Mouse (Mus musculus) liver, embryonic 12.5 days (tissue): Measurements from ENCODE around the gene Hltf. TPM values are rescaled to one million over a fixed set of nuclear protein-coding genes. Genes with fewer than 3 reads are reported as not detected.
A peak's percentile ranks its signal among the peaks of the same experiment; 100 is the strongest.
"Not testable (repeated sequence)": the region's sequence is repeated elsewhere in the genome, so short reads cannot be mapped to it uniquely, and the experiment has no call there.

Source experiments
- ATAC-seq: fragments of 200-750 bp; cut with Nextera tagmentation; 2 replicates; pipeline ENCODE4 v1.8.0; 2017; ENCODE audit warnings: moderate number of reproducible peaks, mild to moderate bottlenecking, moderate library complexity
- H3K27ac ChIP-seq: fragments of 300-500 bp; sonication (generic); 2 replicates; pipeline ENCODE4 v1.5.1; 2016; ENCODE audit warnings: mild to moderate bottlenecking
- H3K27me3 ChIP-seq: fragments of 300-500 bp; sonication (generic); replicated peaks from 2 replicates; pipeline ENCODE4 v1.6.1; 2016; ENCODE audit warnings: mild to moderate bottlenecking, moderate library complexity
- H3K36me3 ChIP-seq: fragments of 300-500 bp; sonication (generic); 2 replicates; pipeline ENCODE4 v1.6.1; 2016; ENCODE audit warnings: mild to moderate bottlenecking, moderate library complexity
- H3K4me1 ChIP-seq: fragments of 300-500 bp; sonication (generic); 2 replicates; pipeline ENCODE4 v1.6.1; 2016
- H3K4me2 ChIP-seq: fragments of 300-500 bp; sonication (generic); 2 replicates; pipeline ENCODE4 v1.6.1; 2016; ENCODE audit warnings: mild to moderate bottlenecking, moderate library complexity
- H3K4me3 ChIP-seq: fragments of 300-500 bp; sonication (generic); 2 replicates; pipeline ENCODE4 v1.5.1; 2016; ENCODE audit warnings: mild to moderate bottlenecking, moderate library complexity
- H3K9ac ChIP-seq: fragments of 300-500 bp; sonication (generic); 2 replicates; pipeline ENCODE4 v1.6.1; 2016; ENCODE audit warnings: mild to moderate bottlenecking, moderate library complexity
- H3K9me3 ChIP-seq: fragments of 300-500 bp; sonication (generic); replicated peaks from 2 replicates; pipeline ENCODE4 v1.6.1; 2016; ENCODE audit warnings: mild to moderate bottlenecking, moderate library complexity
- WGBS: fragments of 180-500 bp; shearing (Covaris S2); methylation state at CpG from one replicate; pipeline ENCODE4 v1.1.7; 2016; ENCODE audit not compliant: insufficient replicate concordance; 5-methylcytosine and 5-hydroxymethylcytosine counted together
- polyA plus RNA-seq: library from polyadenylated mRNA; unstranded; fragments of >200 nt; fragmentation: Nextera tagmentation; extraction: Ambion mirVana; gene quantifications from 2 replicates; pipeline ENCODE4 v1.2.1, GENCODE M21; 2016

Hltf gene
- polyA plus RNA-seq, 1 experiment from 2014 or later, result 13.3 TPM

GRCm38 (mm10) chr3:20033761-20034718, 23.6 kb upstream of the Hltf start:
- Histone ChIP-seq H3K4me3 (peak overlapping the region; percentile 68), H3K27ac (peak overlapping the region; percentile 68), H3K4me1 (peaks cover 19% of the 10 kb centered on the region), H3K4me2 (peak overlapping the region; percentile 86), H3K36me3 (peaks cover 5% of the 10 kb centered on the region; the same call in 1 of the 2 replicates), H3K9ac (peak overlapping the region; percentile 62), H3K9me3 (no peaks in the 10 kb centered on the region), H3K27me3 (no peaks in the 10 kb centered on the region)
- ATAC-seq, result no peak
- 9% methylated on average over 10 of the region's 10 CpGs for WGBS

GRCm38 (mm10) chr3:20034719-20035404, 22.7 kb upstream of the Hltf start, which contains the start of gene Hps3:
Hps3 (minus strand) TSS chr3:20035315.
- Histone ChIP-seq H3K9me3 (no peaks in the 10 kb centered on the region), H3K27ac (peak within 1 kb of the TSS; percentile 68), H3K4me1 (peaks cover 19% of the 10 kb centered on the region), H3K36me3 (peaks cover 3% of the 10 kb centered on the region; the same call in 1 of the 2 replicates), H3K4me3 (peak within 1 kb of the TSS; percentile 68), H3K9ac (peak within 1 kb of the TSS; percentile 62), H3K27me3 (no peaks in the 10 kb centered on the region), H3K4me2 (peak within 1 kb of the TSS; percentile 86)
- ATAC-seq, result peak; percentile 100
- WGBS, result under 1% methylated on average over 47 of the region's 47 CpGs

- Histone ChIP-seq H3K4me2 (no peak overlapping the region), H3K27me3 (no peaks in the 10 kb centered on the region), H3K4me1 (peaks cover 19% of the 10 kb centered on the region), H3K27ac (no peak overlapping the region), H3K9me3 (no peaks in the 10 kb centered on the region), H3K36me3 (no peaks in the 10 kb centered on the region), H3K9ac (no peak overlapping the region), H3K4me3 (no peak overlapping the region)
- WGBS, result 71% methylated on average over 4 of the region's 4 CpGs
- no peak for ATAC-seq
These were observed 21.5 kb upstream of the Hltf start for GRCm38 (mm10) chr3:20036069-20036468.

GRCm38 (mm10) chr3:20041461-20041860, 16.1 kb upstream of the Hltf start:
- H3K9ac ChIP-seq, H3K4me3 ChIP-seq, H3K4me2 ChIP-seq, H3K36me3 ChIP-seq, ATAC-seq, H3K9me3 ChIP-seq, H3K27ac ChIP-seq, H3K4me1 ChIP-seq, H3K27me3 ChIP-seq: not testable (repeated sequence)
- 76% methylated on average over 7 of the region's 7 CpGs for WGBS

GRCm38 (mm10) chr3:20044736-20045135, 12.9 kb upstream of the Hltf start:
- H3K9me3 ChIP-seq, H3K36me3 ChIP-seq, H3K27ac ChIP-seq, H3K9ac ChIP-seq, H3K4me3 ChIP-seq, H3K4me1 ChIP-seq, H3K4me2 ChIP-seq, ATAC-seq, H3K27me3 ChIP-seq: not testable (repeated sequence)
- 58% methylated on average over 3 of the region's 3 CpGs for WGBS

- WGBS, result under 1% methylated on average over 6 of the region's 9 CpGs
- no peak for ATAC-seq
- no peak overlapping the region for H3K27ac ChIP-seq
These were observed 558 bp downstream of the Hltf start for GRCm38 (mm10) chr3:20058197-20058541.

GRCm38 (mm10) chr3:20076145-20077053, 18.8 kb downstream of the Hltf start:
- Histone ChIP-seq H3K27me3 (no peaks in the 10 kb centered on the region), H3K4me3 (no peak overlapping the region), H3K4me2 (no peak overlapping the region), H3K36me3 (peaks cover 38% of the 10 kb centered on the region), H3K9me3 (no peaks in the 10 kb centered on the region), H3K9ac (no peak overlapping the region), H3K27ac (no peak overlapping the region), H3K4me1 (no peaks in the 10 kb centered on the region)
- no peak; the same call in 1 of the 2 replicates for ATAC-seq
- WGBS, result 66% methylated on average over 11 of the region's 11 CpGs

More at GRCm38 (mm10) chr3:20058197-20058541, 558 bp downstream of the Hltf start:
- Histone ChIP-seq H3K4me3 (peak overlapping the region; percentile 86), H3K9me3 (no peaks in the 10 kb centered on the region), H3K36me3 (peaks cover 16% of the 10 kb centered on the region), H3K9ac (peak overlapping the region; percentile 76), H3K4me1 (peaks cover 13% of the 10 kb centered on the region), H3K4me2 (peak overlapping the region; percentile 77), H3K27me3 (no peaks in the 10 kb centered on the region)

GRCm38 (mm10) chr3:20082161-20082560, 24.6 kb downstream of the Hltf start:
- Histone ChIP-seq H3K9ac (no peak overlapping the region), H3K9me3 (no peaks in the 10 kb centered on the region), H3K27ac (no peak overlapping the region), H3K4me2 (no peak overlapping the region), H3K4me1 (no peaks in the 10 kb centered on the region), H3K36me3 (peaks cover 39% of the 10 kb centered on the region), H3K27me3 (no peaks in the 10 kb centered on the region), H3K4me3 (no peak overlapping the region)
- no peak for ATAC-seq
- 69% methylated on average over 3 of the region's 3 CpGs for WGBS

GRCm38 (mm10) chr3:20103830-20104229, 46.2 kb downstream of the Hltf start:
- H3K27me3 ChIP-seq, result no peaks in the 10 kb centered on the region
- 66% methylated on average over 3 of the region's 3 CpGs for WGBS
- H3K4me3 ChIP-seq, result no peak overlapping the region
- no peak overlapping the region for H3K4me2 ChIP-seq
- H3K9ac ChIP-seq, result no peak overlapping the region
- no peak overlapping the region for H3K27ac ChIP-seq
- H3K36me3 ChIP-seq, result peaks cover 12% of the 10 kb centered on the region
- H3K4me1 ChIP-seq, result peaks cover 4% of the 10 kb centered on the region; the same call in 1 of the 2 replicates
- no peaks in the 10 kb centered on the region for H3K9me3 ChIP-seq
- no peak for ATAC-seq

GRCm38 (mm10) chr3:20104318-20104717, 46.7 kb downstream of the Hltf start:
- H3K4me3 ChIP-seq, result no peak overlapping the region
- 57% methylated on average over 8 of the region's 8 CpGs for WGBS
- peaks cover 4% of the 10 kb centered on the region; the same call in 1 of the 2 replicates for H3K4me1 ChIP-seq
- H3K36me3 ChIP-seq, result peaks cover 14% of the 10 kb centered on the region
- no peaks in the 10 kb centered on the region for H3K9me3 ChIP-seq
- H3K9ac ChIP-seq, result no peak overlapping the region
- no peak overlapping the region for H3K27ac ChIP-seq
- 0 out of 2 replicates have a peak, but pooled peaks have one; percentile 18 for ATAC-seq
- no peak overlapping the region for H3K4me2 ChIP-seq
- H3K27me3 ChIP-seq, result no peaks in the 10 kb centered on the region

GRCm38 (mm10) chr3:20104776-20105175, 47.2 kb downstream of the Hltf start:
- 67% methylated on average over 2 of the region's 2 CpGs for WGBS
- Histone ChIP-seq H3K27ac (no peak overlapping the region), H3K4me3 (no peak overlapping the region), H3K27me3 (no peaks in the 10 kb centered on the region), H3K4me2 (no peak overlapping the region), H3K9me3 (no peaks in the 10 kb centered on the region), H3K4me1 (peaks cover 4% of the 10 kb centered on the region; the same call in 1 of the 2 replicates), H3K9ac (no peak overlapping the region), H3K36me3 (peaks cover 18% of the 10 kb centered on the region)
- ATAC-seq, result no peak
